Mouse (Mus musculus) erythroblast, embryonic 14.5 days (primary cell): Measurements from ENCODE around the gene Ddx55.

Experiments used
- GATA1 ChIP-seq: IDR thresholded peaks from 2 replicates; pipeline ENCODE4 v1.6.1; 2012; ENCODE audit warnings: low read length, inconsistent platforms, mixed read lengths
- TAL1 ChIP-seq: IDR thresholded peaks from 3 replicates; pipeline ENCODE4 v1.6.1; 2012; ENCODE audit warnings: low read length, inconsistent platforms, mixed read lengths

GRCm38 (mm10) chr5:124553607-124554006, 943 bp downstream of the Ddx55 start:
- TF ChIP-seq TAL1, result no peak
- no peak for TF ChIP-seq GATA1
